Mouse (Mus musculus) embryonic fibroblast, embryonic 13.5 days (primary cell): Measurements from ENCODE around the gene Atp5h.

ENCODE experiments used
- CTCF ChIP-seq: IDR thresholded peaks from 2 replicates; pipeline ENCODE4 v1.5.1; 2011; ENCODE audit warnings: mild to moderate bottlenecking, control low read depth, low read length, moderate library complexity, borderline replicate concordance; ENCODE audit not compliant: insufficient read depth
- POLR2A ChIP-seq: IDR thresholded peaks from 2 replicates; pipeline ENCODE4 v1.6.1; 2011; ENCODE audit warnings: low read depth, mild to moderate bottlenecking, control low read depth, low read length, moderate library complexity

DNA sequence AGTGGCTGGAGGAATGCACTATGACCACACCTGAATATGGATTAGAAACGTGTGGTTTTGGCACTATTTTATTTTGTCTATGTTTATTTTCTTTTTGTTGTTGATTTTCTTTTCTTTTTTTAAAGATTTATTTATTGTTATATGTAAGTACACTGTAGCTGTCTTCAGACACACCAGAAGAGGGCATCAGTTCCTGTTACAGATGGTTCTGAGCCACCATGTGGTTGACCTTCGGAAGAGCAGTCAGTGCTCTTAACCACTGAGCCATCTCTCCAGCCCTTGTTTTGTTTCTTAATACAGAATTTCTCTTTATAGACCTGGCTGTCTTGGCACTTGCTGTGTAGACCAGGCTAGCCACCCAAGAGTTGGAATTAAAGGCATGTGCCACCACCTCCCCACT, 47.0 kb downstream of the Atp5h start:
- TF ChIP-seq CTCF (no peak), POLR2A (no peak)
